Mouse (Mus musculus) heart, adult 2 months (tissue): ENCODE data around the gene Ccdc167. TPM values are rescaled to one million over a fixed set of nuclear protein-coding genes. Genes with fewer than 3 reads are reported as not detected.

Experiments
- DNase-seq, 2 experiments: peaks; one replicate each; pipeline ENCODE4 v3.0.0; 2021
- H3K27ac ChIP-seq: fragments of 200-600 bp; 2 replicates; pipeline ENCODE4 v1.8.1; 2022
- H3K27me3 ChIP-seq: fragments of 200-500 bp; 2 replicates; pipeline ENCODE4 v1.6.1; 2012; ENCODE audit warnings: mild to moderate bottlenecking, low read length, inconsistent platforms, mixed read lengths; ENCODE audit not compliant: control insufficient read depth, insufficient read depth
- H3K36me3 ChIP-seq: fragments of 200-500 bp; 2 replicates; pipeline ENCODE4 v1.6.1; 2012; ENCODE audit warnings: low read length, inconsistent platforms; ENCODE audit not compliant: control insufficient read depth, insufficient read depth
- H3K4me1 ChIP-seq: fragments of 200-500 bp; 2 replicates; pipeline ENCODE4 v1.6.1; 2011; ENCODE audit warnings: low read length; ENCODE audit not compliant: control insufficient read depth, insufficient read depth
- H3K4me3 ChIP-seq: fragments of 200-600 bp; 2 replicates; pipeline ENCODE4 v1.8.1; 2022
- H3K79me2 ChIP-seq: fragments of 200-500 bp; replicated peaks from 2 replicates; pipeline ENCODE4 v1.6.1; 2012; ENCODE audit warnings: mild to moderate bottlenecking, inconsistent platforms, low read length, moderate library complexity, mixed read lengths; ENCODE audit not compliant: control insufficient read depth, insufficient read depth
- H3K9ac ChIP-seq: fragments of 200-500 bp; 2 replicates; pipeline ENCODE4 v1.6.1; 2012; ENCODE audit warnings: low read depth, mild to moderate bottlenecking, control low read depth, inconsistent platforms, low read length, mixed read lengths
- CTCF ChIP-seq: fragments of 200-600 bp; IDR thresholded peaks from 2 replicates; pipeline ENCODE4 v1.8.1; 2022; ENCODE audit warnings: antibody characterized with exemption, mild to moderate bottlenecking, moderate library complexity
- EP300 ChIP-seq: fragments of 200-500 bp; IDR thresholded peaks from 2 replicates; pipeline ENCODE4 v1.6.1; 2011; ENCODE audit warnings: low read depth, low read length, control low read depth; ENCODE audit not compliant: insufficient read depth
- POLR2A ChIP-seq: fragments of 200-500 bp; IDR thresholded peaks from 2 replicates; pipeline ENCODE4 v1.6.1; 2011; ENCODE audit warnings: mild to moderate bottlenecking, low read depth, low read length, control low read depth; ENCODE audit not compliant: insufficient read depth
- WGBS: fragments of 180-500 bp; shearing (Covaris S2); methylation state at CpG from one replicate; pipeline ENCODE4 v1.1.7; 2018; 5-methylcytosine and 5-hydroxymethylcytosine counted together
- intact Hi-C: fragments of 180-260 bp; cut with DNase I; formaldehyde crosslinking; loops from one replicate; pipeline ENCODE4 v1.15.1; 2025
- long read RNA-seq: library from polyadenylated mRNA; stranded (forward); transcript quantifications from one replicate; pipeline ENCODE4 v2.0.0, GENCODE M21; 2021
- polyA plus RNA-seq: library from polyadenylated mRNA; depleted of rRNA; stranded (reverse); fragments of >200 nt; gene quantifications from 2 replicates; pipeline ENCODE4 v1.2.3, GENCODE M21; 2012; rRNA removed
- total RNA-seq, 2 experiments: library from RNA; stranded (reverse); gene quantifications; 2 replicates each; pipeline ENCODE4 v1.2.3; 2021

The Ccdc167 gene
- total RNA-seq (10 to 100 TPM; 11.4 to 11.8 TPM), polyA plus RNA-seq (6.9 and 11.1 TPM in 2 replicates)
- long read RNA-seq, full-length matches to known transcripts = 10 of 15 reads
- long read RNA-seq, partial matches to known transcripts = 1 of 15 reads
- long read RNA-seq, other reads (novel, unspliced or antisense) = 4 of 15 reads

- Histone ChIP-seq H3K79me2 (no peaks in the 10 kb centered on the region), H3K4me1 (peaks cover 1% of the 10 kb centered on the region), H3K27ac (peak within 1 kb of the TSS; percentile 70), H3K27me3 (no peaks in the 10 kb centered on the region), H3K36me3 (no peaks in the 10 kb centered on the region), H3K4me3 (peak within 1 kb of the TSS; percentile 85), H3K9ac (peak within 1 kb of the TSS; percentile 70)
- 5% methylated on average over 41 of the region's 41 CpGs for WGBS
- DNase-seq = peak; percentile 95 to 96
- peak; percentile 56 for TF ChIP-seq POLR2A
- TF ChIP-seq EP300 = 0 out of 2 replicates have a peak, but pooled peaks have one; percentile 32
- TF ChIP-seq CTCF = no peak
- intact Hi-C loops = loop anchor here (2.0 kb wide), 1 partner anchor 56 kb away; the partner anchor contains the start of gene Cmtr1
Measured at GRCm38 (mm10) chr17:29716732-29717445, at the start of gene Ccdc167. Ccdc167 (minus strand) TSS chr17:29717044.

DNA sequence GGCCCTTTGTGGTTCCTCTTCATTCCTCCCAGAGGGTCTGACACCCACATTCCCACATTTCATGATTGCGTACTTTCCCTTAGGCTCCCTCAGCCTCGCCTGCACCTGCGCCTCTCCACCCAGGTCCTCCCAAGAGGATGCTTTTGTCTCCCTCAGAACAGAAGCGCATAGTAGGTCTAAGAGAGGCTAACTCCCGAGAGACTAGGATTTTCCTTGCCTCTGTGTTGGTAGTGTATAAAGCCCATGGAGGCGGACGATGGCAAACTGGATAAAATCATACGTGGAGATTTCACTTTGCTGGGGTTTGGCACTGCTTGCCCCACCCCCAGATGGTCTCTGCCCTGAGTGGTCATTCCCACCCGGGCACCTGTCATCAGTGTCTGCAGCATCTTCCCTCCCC, 48.5 kb upstream of the Ccdc167 start:
- Histone ChIP-seq H3K4me3 (no peak overlapping the region), H3K9ac (no peak overlapping the region), H3K36me3 (no peaks in the 10 kb centered on the region), H3K27ac (no peak overlapping the region), H3K27me3 (no peaks in the 10 kb centered on the region), H3K4me1 (no peaks in the 10 kb centered on the region), H3K79me2 (no peaks in the 10 kb centered on the region)
- no peak for DNase-seq
- no peak for TF ChIP-seq EP300
- no peak for TF ChIP-seq CTCF
- TF ChIP-seq POLR2A = no peak
- intact Hi-C loops = no loop called here
- 89% methylated on average over 9 of the region's 9 CpGs for WGBS

- no peaks in the 10 kb centered on the region for H3K4me1 ChIP-seq
- H3K9ac ChIP-seq = no peak overlapping the region
- DNase-seq = peak in 1 of 2 experiments; percentile 37
- H3K27me3 ChIP-seq = no peaks in the 10 kb centered on the region
- no peaks in the 10 kb centered on the region for H3K79me2 ChIP-seq
- H3K4me3 ChIP-seq = no peak overlapping the region
- intact Hi-C loops = no loop called here
- H3K27ac ChIP-seq = no peak overlapping the region
- H3K36me3 ChIP-seq = no peaks in the 10 kb centered on the region
- 74% methylated on average over 8 of the region's 8 CpGs for WGBS
- TF ChIP-seq EP300 = no peak
- peak; percentile 77 for TF ChIP-seq CTCF
- TF ChIP-seq POLR2A = no peak
Measured at GRCm38 (mm10) chr17:29762551-29762950, 45.7 kb upstream of the Ccdc167 start.

DNA sequence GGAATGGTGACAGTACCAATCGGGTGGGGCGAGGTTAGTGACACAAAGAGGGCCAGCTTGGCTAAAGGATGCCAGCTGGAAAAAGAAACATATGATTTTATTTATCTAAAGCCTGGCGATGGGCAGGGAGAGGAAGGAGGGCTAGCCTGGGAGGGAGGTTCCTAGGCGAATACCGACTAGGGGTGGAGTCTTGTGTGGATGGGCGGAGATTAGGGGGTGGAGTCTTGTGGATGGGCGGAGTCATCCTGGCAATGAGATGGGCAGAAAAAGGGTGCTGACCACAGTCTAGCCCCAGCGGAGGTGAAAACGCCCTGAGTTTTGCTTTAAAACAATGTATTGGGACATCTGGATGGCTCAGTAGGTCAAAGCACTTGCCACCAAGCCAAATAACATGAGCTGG, 45.1 kb upstream of the Ccdc167 start:
- Histone ChIP-seq H3K9ac (no peak overlapping the region), H3K4me3 (no peak overlapping the region), H3K79me2 (no peaks in the 10 kb centered on the region), H3K36me3 (no peaks in the 10 kb centered on the region), H3K4me1 (no peaks in the 10 kb centered on the region), H3K27me3 (no peaks in the 10 kb centered on the region), H3K27ac (no peak overlapping the region)
- WGBS = 80% methylated on average over 9 of the region's 9 CpGs
- TF ChIP-seq EP300 (no peak), POLR2A (no peak), CTCF (no peak)
- DNase-seq = no peak
- intact Hi-C loops = no loop called here

DNA sequence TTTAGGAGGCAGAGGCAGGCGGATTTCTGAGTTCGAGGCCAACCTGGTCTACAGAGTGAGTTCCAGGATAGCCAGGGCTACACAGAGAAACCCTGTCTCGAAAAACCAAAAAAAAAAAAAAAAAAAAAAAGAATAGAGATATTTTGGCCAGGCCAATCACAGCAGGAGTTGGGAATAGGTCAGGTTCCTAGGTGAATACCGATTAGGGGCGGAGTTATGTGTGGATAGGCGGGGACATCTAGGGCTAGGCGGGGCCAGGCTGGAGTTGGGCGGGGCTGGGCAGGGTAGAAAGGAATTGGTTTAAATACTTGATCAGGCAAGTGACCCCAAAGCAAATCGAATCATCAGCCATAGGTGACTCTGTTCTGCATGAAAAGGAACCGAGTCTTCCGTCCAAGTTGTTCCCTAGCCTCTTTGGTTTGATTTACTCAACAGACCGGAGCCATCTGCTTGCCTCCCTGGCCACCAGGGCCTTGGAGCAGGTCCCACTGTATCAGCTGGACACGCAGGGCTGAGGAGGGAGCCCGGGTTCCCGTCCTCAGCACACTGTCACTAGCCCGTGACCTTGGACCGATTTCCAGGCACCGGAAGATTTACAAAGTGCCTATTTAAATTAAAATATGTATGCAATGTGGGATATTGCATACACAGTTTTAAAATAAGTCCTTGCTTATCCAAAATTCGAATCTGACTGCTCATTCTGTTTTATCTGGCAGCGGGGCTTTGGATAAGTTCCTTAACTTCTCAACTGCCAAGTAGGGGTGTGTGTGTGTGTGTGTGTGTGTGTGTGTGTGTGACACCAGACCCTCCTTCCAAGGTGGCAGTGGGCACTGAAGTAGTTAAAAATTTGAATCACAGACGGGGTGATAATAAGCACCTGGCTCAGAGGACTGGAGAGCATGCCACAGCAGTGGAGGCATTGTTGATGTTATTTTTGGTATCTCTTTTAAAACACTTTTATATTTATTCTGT, 43.8 kb upstream of the Ccdc167 start:
- 62% methylated on average over 21 of the region's 21 CpGs for WGBS
- peak; percentile 33 to 43 for DNase-seq

DNA sequence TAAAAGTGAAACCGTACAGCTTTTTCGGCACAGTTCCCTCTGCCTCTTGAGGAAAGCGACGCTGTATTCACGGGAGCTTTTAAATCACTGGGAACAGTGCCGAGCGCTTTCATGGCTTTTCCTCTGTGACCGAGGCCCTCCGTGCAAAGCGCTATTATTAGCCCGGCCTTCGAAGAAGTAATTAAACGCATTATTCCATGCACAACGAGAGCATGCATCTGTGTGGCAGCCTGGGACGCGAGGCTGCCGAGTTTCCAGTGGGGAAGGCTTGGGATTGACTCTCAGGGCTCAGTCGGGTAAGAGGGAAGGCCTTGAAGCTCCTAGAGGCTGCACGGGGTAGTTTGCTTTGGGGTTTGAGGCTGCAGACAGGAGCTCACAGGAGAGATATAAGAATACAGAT, 43.1 kb upstream of the Ccdc167 start:
- no peak overlapping the region for H3K9ac ChIP-seq
- no peak overlapping the region; the same call in 1 of the 2 replicates for H3K4me3 ChIP-seq
- WGBS = 51% methylated on average over 19 of the region's 19 CpGs
- no peak for TF ChIP-seq EP300
- no peak for TF ChIP-seq CTCF
- no peak for TF ChIP-seq POLR2A
- no peaks in the 10 kb centered on the region for H3K27me3 ChIP-seq
- H3K36me3 ChIP-seq = no peaks in the 10 kb centered on the region
- peak; percentile 22 to 46 for DNase-seq
- intact Hi-C loops = no loop called here
- H3K79me2 ChIP-seq = no peaks in the 10 kb centered on the region
- H3K27ac ChIP-seq = peak overlapping the region; percentile 33; the same call in 1 of the 2 replicates
- no peaks in the 10 kb centered on the region for H3K4me1 ChIP-seq

More for the DNA sequence above, 43.8 kb upstream of the Ccdc167 start:
- intact Hi-C loops = no loop called here
- H3K27me3 ChIP-seq = no peaks in the 10 kb centered on the region
- TF ChIP-seq CTCF (no peak), EP300 (no peak), POLR2A (no peak)
- no peak overlapping the region for H3K4me3 ChIP-seq
- H3K79me2 ChIP-seq = no peaks in the 10 kb centered on the region
- H3K36me3 ChIP-seq = no peaks in the 10 kb centered on the region
- H3K9ac ChIP-seq = no peak overlapping the region
- no peak overlapping the region for H3K27ac ChIP-seq
- H3K4me1 ChIP-seq = no peaks in the 10 kb centered on the region
